Mouse (Mus musculus): ENCODE results near the gene Rai1. TPM values are rescaled to one million over a fixed set of nuclear protein-coding genes. Genes with fewer than 3 reads are reported as not detected.
A peak's percentile ranks its signal among the peaks of the same experiment; 100 is the strongest.

The Rai1 gene
- total RNA-seq (2021) = 10 to 100 TPM; 61.4 to 69.8 TPM
- long read RNA-seq, experiment 1, partial matches to known transcripts = 12 of 19 reads
- long read RNA-seq, experiment 1, other reads (novel, unspliced or antisense) = 4 of 19 reads
- long read RNA-seq, experiment 2, partial matches to known transcripts = 19 of 26 reads
- long read RNA-seq, experiment 2, other reads (novel, unspliced or antisense) = 7 of 26 reads

DNA sequence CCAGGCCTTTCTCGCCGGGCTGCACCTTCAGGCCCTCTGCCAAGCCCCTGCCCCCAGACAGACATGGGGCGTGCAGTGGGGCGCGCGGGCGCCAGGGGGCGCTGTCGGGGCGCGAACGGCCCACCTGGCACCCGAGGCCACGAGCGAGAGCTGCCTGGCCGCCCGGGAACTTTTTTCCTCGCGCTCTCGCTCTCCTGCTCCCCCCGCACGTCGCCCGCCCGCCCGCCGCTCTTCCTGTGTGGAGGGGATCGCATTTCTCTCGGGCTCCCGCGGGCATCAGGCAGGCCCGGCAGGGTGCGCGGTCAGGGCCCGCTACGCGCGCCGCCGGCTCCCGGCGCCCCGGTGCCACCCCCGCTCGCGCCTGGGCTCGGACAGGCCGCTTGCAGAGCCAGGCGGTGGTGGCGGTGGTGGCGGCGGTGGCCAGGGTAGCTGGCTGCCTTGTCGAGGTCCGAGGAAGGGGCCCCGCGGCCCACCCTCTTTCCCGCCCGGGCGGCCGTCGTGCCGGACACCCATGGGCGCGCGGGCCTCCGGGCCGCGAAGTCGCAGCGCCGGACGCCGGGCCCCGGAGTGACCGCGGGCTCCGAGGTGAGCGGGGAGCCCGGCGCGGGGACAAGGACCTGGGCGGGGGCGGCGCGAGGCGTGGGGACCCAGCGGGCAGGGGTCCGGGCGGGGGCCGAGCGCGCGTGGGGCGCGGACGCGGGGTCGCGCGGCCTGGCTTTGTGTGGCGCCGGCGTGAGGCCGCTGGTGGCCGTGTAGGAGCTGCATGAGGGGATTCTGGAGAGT is at the start of gene Rai1:
TSS of gene Rai1 (plus strand) at position 204 of the 783 bp plus-strand sequence.
- DNase-seq (ENCODE audit: low spot score in 2 of 2) = peak; percentile 87 to 97

DNA sequence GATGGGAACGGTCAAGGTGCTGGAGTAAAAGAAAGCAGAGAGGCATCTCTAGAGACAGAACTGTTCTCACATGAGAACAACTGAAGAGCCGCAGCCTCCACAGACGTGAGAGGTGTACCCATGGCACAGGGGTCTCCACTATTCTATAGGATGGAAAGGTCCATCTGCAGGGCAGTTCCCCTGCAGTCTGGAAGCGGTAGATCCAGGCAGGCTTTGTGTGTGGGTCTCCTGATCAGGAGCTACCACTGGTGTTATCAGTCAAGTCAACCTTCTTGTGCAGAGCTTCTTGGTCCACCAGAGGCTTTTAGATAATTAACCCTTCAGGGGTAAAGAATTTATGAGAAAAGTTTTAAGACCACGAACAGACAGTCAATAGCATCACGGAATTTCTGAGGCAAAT is 48.3 kb upstream of the Rai1 start:
- DNase-seq (ENCODE audit: low spot score in 2 of 2) = no peak

DNA sequence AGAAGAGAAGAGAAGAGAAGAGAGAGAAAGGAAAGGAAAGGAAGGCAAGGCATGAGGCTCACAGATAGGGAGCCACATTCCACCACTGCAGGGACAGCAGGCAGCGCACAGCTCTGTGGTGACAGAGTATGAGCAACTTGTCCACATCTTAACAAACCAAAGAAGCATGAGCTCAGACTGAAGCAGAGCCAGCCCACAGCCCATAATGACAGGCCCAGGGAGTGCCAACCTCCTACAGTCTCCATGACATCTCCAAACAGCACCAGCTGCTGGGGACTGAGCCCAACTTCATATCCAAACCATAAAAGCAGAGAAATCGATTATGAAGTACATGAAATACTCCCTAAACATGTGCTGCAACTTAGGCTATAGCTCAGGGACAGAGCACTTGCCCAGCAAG is 46.8 kb upstream of the Rai1 start:
- no peak for DNase-seq (ENCODE audit: low spot score in 2 of 2)

DNA sequence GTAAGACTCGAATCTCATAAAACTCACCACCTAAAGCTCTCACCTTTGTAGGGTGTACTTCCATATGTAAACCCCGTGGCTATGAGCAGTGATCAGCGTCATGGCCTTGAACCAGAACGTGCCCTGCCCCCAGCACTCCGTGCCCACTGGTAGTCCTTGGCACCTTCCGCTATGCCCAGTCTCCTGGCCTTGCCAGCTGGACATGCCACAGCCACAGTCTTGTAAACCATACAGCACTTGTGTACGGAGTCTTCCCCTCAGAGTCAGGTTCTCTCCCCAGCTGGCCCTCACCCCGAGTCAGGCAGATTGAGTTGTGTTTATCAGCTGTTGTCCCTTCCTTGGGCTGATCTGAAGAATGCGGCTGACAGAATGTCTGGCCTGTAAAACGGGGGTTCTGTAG is 46.4 kb upstream of the Rai1 start:
- no peak for DNase-seq (ENCODE audit: low spot score in 2 of 2)

DNA sequence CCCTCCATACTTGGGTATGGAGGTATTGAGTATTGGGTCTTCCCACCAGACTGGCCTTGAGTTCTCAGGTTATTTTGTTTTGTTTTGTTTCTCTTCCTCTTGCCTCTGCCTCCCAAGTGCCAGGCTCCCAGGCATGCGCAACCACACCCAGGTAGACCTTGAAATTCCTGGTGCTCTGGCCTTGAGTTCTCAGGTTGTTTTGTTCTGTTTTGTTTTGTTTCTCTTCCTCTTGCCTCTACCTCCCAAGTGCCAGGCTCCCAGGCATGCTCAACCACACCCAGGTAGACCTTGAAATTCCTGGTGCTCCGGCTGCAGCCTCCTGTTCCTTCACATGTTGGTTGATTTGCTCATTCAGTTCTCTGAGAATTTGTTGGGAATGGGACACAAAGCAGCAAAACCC is 44.8 kb upstream of the Rai1 start:
- DNase-seq (ENCODE audit: low spot score in 2 of 2) = no peak

DNA sequence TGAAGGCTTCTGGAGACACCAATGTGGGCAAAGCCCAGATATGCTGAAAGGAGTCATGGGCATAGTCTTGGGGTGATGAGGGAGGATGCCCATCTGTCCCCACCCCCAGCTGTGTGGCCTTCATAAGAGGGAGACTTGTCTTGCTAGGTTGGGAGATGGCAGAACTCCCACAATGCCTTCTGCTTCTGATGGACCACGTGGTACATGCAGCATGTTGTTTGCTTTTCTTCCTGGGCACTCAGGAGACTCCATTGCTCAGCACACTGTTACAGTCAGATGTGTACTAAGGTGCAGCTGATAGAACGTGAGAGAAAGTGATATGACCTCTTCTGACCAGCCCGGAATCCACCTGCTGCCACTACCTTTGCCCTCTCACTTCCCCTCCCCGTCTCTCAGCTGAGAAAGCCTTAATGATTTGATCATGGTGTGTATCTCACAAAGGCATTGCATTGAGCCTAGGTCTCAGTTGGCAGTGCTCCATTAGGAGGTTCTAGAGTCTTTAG is 43.3 kb upstream of the Rai1 start:
- no peak for DNase-seq (ENCODE audit: low spot score in 2 of 2)

DNA sequence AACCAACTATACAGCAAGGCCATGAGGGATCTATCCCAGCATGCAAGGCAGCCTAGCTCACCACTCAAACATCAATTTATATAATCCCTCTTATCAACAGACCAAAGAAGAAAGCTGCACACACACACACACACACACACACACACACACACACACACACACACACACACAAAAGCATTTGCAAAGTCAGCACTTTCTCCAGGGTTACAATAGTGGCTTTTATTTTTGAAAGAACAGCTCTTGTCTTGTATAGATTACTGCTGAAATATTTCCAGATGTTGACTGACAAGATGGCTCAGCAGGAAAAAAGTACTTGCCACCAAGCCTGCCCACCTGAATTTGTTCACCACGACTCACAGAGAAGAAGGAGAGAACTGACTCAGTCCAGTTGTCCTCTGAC is 39.5 kb upstream of the Rai1 start:
- DNase-seq (ENCODE audit: low spot score in 2 of 2) = no peak

DNA sequence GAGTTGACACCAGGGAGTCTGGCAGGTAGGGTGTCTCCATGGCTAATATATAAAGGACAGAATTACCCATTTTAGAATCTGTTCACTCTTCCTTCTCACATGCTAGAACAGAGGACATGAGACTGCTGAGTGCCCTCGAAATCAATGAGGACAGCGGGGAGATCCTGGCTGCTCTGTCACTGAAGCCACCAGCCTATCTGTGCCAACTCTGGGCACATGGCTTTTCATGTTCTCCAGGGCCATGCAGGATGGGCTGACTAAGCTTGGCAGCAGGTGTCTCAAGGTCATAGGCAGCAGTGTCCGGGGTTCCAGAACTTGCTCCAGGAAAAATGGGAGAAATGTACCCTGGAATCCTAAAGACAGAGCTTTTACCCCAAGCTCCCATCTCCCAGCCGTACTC is 37.2 kb upstream of the Rai1 start:
- DNase-seq (ENCODE audit: low spot score in 2 of 2) = no peak

DNA sequence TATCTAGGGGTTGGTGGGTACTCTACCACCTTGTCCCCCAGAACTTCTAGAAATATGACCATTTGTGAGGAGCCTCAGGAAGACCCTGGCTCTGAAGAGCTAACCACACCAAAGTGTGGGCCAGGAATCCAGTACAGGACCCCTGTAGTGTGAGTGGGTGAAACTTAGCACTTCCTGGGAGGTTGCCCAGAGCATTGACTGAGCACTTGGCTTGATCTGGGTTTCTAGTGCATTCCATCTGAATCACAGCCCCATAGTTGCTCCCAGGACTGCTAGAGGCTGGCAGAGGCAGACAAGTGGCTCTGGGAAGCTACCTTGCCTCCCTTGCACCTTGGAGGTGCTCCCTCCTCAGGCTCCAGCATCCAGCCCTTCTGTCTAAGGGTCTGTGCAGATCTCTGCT is 36.2 kb upstream of the Rai1 start:
- DNase-seq (ENCODE audit: low spot score in 2 of 2) = no peak

DNA sequence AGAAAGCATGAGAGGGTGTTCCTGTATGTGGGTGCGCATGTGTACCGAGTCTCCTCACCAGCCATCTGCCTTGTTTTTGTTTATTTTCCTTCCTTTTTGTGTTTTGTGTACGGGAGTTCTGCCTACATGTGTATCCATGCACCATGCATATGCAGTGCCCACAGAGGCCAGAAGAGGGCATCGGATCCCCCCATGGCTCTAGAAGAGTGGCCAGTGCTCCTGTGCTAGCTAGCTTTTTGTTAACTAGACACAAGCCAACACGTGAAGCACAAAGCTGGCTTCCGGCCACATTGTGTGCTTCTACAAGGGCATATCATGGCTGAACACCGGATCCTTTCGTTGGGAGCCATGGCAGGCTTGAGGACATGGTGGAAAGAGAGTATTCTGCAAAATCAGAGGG is 34.2 kb upstream of the Rai1 start:
- no peak for DNase-seq (ENCODE audit: low spot score in 2 of 2)

DNA sequence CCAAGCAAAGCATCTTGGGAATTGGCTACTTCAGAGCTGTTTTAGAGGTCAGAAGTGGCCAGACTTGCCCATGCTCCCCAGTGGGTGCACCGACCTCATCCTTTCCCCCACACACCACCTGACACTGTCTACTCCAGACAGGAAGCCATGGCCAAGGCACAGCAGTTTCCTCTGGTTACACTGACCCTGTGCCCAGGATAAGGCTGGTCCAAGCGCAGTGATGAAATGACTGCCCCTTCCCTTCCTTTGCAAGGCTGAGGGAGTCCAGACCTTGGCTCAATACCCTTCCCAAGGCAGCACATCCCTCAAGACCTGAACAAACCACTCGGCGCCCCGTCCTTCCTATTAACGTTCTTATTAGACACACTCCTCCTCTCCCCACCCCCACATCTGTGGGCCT is 33.6 kb upstream of the Rai1 start:
- no peak for DNase-seq (ENCODE audit: low spot score in 2 of 2)

DNA sequence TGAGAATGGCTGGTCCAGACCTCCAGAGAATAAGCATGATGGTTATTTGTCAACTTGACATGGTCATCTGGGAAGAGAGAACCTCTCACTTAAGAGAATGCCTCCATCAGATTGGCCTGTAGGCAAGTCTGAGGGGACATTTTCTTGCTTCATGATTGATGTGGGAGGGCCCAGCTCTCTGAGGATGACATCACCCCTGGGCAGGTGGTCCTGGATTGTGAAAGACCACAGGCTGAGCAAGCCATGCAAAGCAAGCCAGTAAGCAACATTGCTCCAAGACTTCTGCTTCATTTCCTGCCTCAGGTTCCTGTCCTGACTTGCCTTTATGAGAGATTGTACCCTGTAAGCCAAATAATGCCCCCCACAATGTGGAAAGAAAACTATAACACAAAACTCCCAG is 31.7 kb upstream of the Rai1 start:
- DNase-seq (ENCODE audit: low spot score in 2 of 2) = no peak

DNA sequence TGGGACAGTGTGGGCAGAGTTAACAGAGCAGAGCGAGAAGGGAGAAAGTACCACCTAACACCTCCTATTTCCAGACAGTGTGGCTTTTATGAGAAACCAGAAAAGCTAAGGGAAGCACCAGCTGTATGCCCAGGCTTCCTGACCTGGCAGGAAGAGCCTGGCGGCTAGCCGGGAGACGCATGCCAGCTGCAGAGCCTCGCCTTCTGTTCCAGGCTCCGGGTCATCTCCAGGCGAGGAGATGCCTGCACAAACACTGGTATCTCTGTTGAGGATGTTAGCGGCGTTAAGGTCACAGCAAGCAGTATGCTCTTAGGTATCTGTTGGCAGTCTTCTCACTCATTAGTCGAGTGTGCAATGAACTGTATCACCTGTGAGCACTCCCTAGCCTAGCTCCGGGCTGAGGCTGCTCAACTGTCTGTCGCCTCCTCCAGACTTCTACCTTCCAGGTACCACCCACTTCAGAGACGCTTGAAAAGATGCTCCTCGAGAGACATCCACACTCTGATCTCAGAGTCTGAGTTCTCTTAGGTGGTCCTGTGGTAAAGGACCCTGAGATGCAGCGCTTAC is 30.8 kb upstream of the Rai1 start:
- DNase-seq (ENCODE audit: low spot score in 2 of 2) = no peak

DNA sequence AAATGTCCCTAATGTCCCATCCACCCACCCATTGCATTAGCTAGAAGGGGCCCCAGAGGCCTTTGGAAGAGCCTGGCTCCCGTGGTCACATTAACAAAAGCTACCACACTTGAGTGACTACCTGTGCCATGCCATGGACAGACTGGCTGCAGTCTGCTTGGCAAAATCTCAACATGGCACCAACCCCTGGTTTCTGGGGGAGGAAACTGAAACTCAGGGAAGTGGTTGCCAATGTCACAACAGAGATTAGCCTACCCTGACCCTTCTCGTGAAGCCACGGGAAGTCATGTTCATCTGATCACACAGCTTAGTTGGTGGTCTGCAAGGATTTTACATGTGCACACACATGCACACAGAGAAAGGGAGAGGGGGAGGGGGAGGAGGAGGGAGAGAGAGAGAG is 28.6 kb upstream of the Rai1 start:
- DNase-seq (ENCODE audit: low spot score in 2 of 2) = no peak

DNA sequence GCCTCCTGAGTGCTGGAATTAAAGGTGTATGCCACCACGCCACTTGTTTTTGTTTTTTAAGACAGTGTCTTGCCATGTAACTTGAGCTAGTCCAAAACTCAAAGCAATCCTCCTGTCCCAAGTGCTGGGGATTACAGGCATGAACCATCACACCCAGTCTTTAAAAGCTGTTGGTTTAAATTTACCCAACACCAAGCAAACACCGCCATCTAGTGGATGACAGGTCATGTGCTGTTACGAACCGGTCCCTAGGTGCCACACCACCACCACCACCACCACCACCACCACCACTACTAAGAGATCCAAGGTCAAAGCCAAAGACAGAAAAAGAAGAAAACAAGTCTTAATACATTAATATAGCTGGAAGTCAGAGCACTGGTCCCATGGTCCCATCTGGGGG is 28.0 kb upstream of the Rai1 start:
- DNase-seq (ENCODE audit: low spot score in 2 of 2) = peak in 1 of 2 experiments; percentile 52

DNA sequence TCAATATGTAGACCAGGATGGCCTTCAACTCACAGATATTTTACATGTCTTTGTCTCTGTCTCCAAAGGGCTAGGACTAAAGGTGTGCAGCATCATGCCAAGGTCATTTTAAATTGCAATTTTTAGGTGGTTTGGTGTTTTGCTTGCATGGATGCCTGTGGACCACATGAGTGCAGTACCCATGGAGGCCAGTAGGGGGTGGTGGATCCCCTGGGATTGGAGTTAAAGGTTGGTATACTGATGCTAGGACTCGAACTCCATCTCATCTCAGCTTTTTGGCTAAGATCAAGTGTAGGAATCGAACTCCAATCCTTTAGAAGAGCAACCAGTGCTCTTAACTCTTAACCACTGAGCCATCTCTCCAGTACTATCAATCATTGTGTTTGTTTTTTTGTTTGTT is 20.2 kb upstream of the Rai1 start:
- no peak for DNase-seq (ENCODE audit: low spot score in 2 of 2)

DNA sequence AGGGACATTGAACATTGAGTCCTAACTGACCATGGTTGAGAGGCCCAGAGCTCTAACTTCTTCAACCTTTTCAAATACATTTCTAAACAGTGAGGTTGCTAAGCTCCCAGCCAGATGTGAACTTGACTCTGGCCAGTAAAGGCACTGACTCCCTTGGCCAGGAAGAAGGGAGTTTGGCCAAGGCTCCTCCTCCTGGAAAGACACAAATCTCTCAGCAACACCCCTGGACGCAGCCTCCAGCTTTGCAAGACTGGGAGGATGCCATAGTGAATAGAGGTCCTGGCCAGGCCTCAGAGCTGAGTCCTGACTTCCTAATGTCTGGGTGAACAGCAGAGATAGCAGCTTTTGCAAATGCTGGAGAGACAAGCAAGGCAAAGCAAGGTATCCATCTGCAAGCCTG is 18.1 kb upstream of the Rai1 start:
- no peak for DNase-seq (ENCODE audit: low spot score in 2 of 2)

DNA sequence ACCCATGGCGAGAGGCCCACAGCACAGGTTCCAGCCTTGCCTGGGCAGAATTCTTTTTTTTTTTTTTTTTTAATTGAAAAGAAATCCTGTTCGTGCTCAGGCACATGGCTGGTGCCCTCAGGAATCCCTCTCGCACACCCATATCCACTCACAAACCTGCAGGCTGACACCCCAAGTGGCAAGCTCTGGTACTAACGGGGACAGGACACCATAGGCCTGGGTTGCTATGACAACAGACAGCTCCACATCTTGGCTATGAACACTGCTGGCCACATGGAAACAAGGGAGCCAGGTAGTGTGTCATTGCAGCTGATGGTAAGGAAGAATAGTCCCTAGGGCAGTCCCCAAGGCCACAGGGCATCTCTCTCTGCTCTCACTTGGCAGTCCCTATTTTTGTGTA is 15.9 kb upstream of the Rai1 start:
- DNase-seq (ENCODE audit: low spot score in 2 of 2) = no peak

DNA sequence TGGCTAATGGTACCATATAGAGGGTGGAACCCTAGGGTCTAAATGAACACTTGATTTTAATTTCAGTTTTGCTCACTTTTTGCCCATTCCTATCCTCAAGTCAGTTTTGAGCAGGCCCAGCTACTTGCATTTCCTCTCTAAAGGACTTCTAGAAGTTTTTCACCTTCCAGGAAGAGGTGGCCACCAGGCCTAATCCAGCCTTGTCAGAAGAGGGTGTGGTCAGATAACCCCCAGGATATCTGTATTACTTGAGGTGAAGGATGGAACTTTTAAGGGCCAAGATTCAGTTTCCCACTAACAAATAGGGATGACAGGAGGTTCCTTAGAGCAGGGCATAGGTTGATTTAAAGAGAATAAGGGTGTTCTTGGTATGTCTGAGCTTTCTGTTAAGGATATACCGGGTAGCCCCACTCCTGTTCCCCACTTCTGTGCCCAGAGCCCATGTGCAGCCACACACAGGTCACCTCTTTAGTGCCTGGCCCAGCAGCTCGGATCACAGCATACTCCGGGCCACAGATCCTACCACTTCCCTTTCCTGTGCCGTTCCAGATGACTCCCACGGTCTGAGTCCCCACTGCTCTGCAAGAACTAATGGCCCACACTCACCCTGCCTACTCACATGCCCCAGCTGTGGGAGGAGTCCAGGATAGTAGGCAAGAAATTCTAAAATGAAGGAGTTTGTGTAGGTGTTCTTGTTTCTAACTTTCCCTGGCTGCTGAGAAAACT is 14.0 kb upstream of the Rai1 start:
- no peak for DNase-seq (ENCODE audit: low spot score in 2 of 2)

DNA sequence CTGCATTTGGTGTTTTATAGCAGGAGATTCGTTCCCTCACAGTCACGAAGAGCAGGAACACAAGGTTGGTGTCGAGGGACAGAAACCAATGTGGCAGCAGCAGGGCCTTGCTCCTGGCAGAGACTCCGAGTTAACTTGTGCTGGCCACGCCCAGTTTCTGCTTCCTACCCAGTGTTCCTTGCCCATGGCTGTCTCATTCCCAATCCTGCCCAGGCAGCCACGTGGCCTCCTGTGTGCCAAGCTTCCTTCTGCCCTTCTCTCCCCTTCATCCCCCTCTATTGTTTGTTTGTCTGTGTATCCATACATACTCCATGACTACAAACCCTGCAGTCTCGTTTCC is 13.4 kb upstream of the Rai1 start:
- no peak for DNase-seq (ENCODE audit: low spot score in 2 of 2)

DNA sequence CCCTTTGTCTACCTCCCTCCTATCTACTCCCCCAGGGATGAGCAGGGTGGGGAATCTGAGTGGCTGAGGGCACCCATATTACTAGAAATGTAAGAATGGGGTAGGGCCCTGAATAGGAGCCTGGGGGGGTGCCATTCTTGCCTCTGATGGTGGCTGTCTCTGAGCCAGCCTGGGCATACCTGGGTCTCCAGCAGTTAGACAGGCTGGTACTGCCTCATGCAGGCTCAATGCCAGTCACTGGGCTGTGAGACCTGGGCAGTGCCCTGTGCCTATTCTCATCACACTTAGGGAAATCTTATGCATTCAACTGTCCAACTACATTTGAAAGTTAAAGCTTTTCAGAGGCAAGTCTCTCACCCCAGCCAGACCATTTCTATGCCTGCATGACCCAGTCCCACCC is 11.6 kb upstream of the Rai1 start:
- DNase-seq (ENCODE audit: low spot score in 2 of 2) = no peak

DNA sequence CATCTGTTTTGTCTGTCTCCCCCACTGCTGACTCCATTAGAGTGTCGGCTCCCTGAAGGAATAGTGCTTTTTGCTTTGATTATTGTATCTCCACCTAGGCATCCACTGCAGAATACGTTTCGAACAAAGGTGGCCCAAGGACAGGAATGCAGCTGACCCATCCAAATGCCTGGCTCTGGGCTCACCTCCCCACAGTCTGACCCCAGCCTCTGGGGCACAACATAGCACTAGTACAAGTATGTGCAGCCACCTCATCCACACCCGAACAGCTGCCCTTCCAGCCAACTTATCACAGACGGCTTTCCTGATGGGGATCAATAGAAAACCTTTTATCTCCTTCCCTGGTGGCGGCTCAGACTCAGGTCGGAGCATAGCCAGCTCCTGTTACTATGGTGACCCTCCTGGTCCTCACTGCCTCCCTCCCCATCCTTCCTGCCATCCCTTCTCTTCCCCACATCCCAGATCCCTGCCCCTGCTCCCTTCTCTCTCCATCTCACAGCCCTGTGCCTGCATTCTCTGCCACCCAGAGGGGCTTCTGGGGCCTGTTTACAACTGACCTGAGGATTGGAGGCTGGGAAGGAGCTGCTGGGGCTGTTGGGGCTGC is 10.7 kb upstream of the Rai1 start:
- no peak for DNase-seq (ENCODE audit: low spot score in 2 of 2)
